Mouse (Mus musculus) spleen, adult 2 months (tissue): ENCODE measurements around the gene Got1.

Source experiments
- CTCF ChIP-seq: fragments of 200-500 bp; IDR thresholded peaks from 2 replicates; pipeline ENCODE4 v1.5.1; 2011; ENCODE audit warnings: mild to moderate bottlenecking, inconsistent platforms; ENCODE audit not compliant: insufficient read depth, insufficient read length, insufficient replicate concordance; ENCODE audit errors: extremely low read depth
- POLR2A ChIP-seq: fragments of 200-500 bp; IDR thresholded peaks from 2 replicates; pipeline ENCODE4 v1.6.1; 2011; ENCODE audit warnings: low read depth, low read length, inconsistent platforms

- TF ChIP-seq CTCF (no peak), POLR2A (no peak)
These were observed 2.4 kb downstream of the Got1 start for GRCm38 (mm10) chr19:43521996-43522395.
